Mouse (Mus musculus) forebrain, embryonic 11.5 days (tissue): ENCODE results near the gene Tmem45a. TPM values are rescaled to one million over a fixed set of nuclear protein-coding genes. Genes with fewer than 3 reads are reported as not detected.

Experiments used
- ATAC-seq: fragments of 200-750 bp; cut with Nextera tagmentation; replicated peaks from 2 replicates; pipeline ENCODE4 v1.8.0; 2017; ENCODE audit warnings: moderate TSS enrichment; ENCODE audit not compliant: low FRiP score
- DNase-seq: peaks from one replicate; pipeline ENCODE4 v3.0.0-alpha.2; 2017; ENCODE audit warnings: low spot score
- H3K27ac ChIP-seq: fragments of 300-500 bp; sonication (generic); 2 replicates; pipeline ENCODE4 v1.5.1; 2014; ENCODE audit warnings: low read depth, low read length
- H3K27me3 ChIP-seq: fragments of 300-500 bp; sonication (generic); 2 replicates; pipeline ENCODE4 v1.6.1; 2014; ENCODE audit warnings: mild to moderate bottlenecking, low read length, mixed read lengths; ENCODE audit not compliant: control insufficient read depth, insufficient read depth
- H3K36me3 ChIP-seq: fragments of 300-500 bp; sonication (generic); 2 replicates; pipeline ENCODE4 v1.6.1; 2014; ENCODE audit warnings: mild to moderate bottlenecking, low read length, moderate library complexity, mixed read lengths; ENCODE audit not compliant: control insufficient read depth, insufficient read depth
- H3K4me1 ChIP-seq: fragments of 300-500 bp; sonication (generic); replicated peaks from 2 replicates; pipeline ENCODE4 v1.6.1; 2014; ENCODE audit warnings: low read length, mixed read lengths; ENCODE audit not compliant: control insufficient read depth, insufficient read depth
- H3K4me2 ChIP-seq: fragments of 300-500 bp; sonication (generic); 2 replicates; pipeline ENCODE4 v1.6.1; 2014; ENCODE audit warnings: low read depth, mild to moderate bottlenecking, low read length, moderate library complexity, mixed read lengths; ENCODE audit not compliant: severe bottlenecking
- H3K4me3 ChIP-seq: fragments of 300-500 bp; sonication (generic); 2 replicates; pipeline ENCODE4 v1.5.1; 2014; ENCODE audit warnings: low read depth, low read length
- H3K9ac ChIP-seq: fragments of 300-500 bp; sonication (generic); 2 replicates; pipeline ENCODE4 v1.6.1; 2014; ENCODE audit warnings: low read length
- H3K9me3 ChIP-seq: fragments of 300-500 bp; sonication (generic); 2 replicates; pipeline ENCODE4 v1.6.1; 2016; ENCODE audit warnings: low read length, mixed read lengths; ENCODE audit not compliant: control insufficient read depth
- WGBS: fragments of 180-500 bp; shearing (Covaris S2); extraction: QIAGEN DNeasy Blood & Tissue Kit; methylation state at CpG from one replicate; pipeline ENCODE4 v1.1.7; 2014; 5-methylcytosine and 5-hydroxymethylcytosine counted together
- polyA plus RNA-seq: library from polyadenylated mRNA; unstranded; fragments of >200 nt; fragmentation: Nextera tagmentation; extraction: Ambion mirVana; gene quantifications from 2 replicates; pipeline ENCODE4 v1.2.1, GENCODE M21; 2014

Gene Tmem45a
- polyA plus RNA-seq, 1 experiment from 2014 or later: 5.6 TPM

- Histone ChIP-seq H3K4me3 (no peak overlapping the region), H3K4me1 (no peaks in the 10 kb centered on the region), H3K4me2 (no peak overlapping the region), H3K36me3 (no peaks in the 10 kb centered on the region), H3K9me3 (no peaks in the 10 kb centered on the region), H3K9ac (no peak overlapping the region), H3K27ac (no peak overlapping the region), H3K27me3 (no peaks in the 10 kb centered on the region)
- ATAC-seq: no peak
- no peak for DNase-seq
- 91% methylated on average over 2 of the region's 2 CpGs for whole genome bisulfite sequencing
Observed at GRCm38 (mm10) chr16:56785943-56786342, 100.0 kb downstream of the Tmem45a start.

- no peaks in the 10 kb centered on the region for H3K4me1 ChIP-seq
- H3K4me3 ChIP-seq: no peak overlapping the region
- no peak for DNase-seq
- ATAC-seq: peak; percentile 75
- H3K36me3 ChIP-seq: no peaks in the 10 kb centered on the region
- H3K27ac ChIP-seq: no peak overlapping the region
- H3K4me2 ChIP-seq: no peak overlapping the region
- WGBS: 51% methylated on average over 10 of the region's 10 CpGs
- no peak overlapping the region for H3K9ac ChIP-seq
- no peaks in the 10 kb centered on the region for H3K9me3 ChIP-seq
- H3K27me3 ChIP-seq: no peaks in the 10 kb centered on the region
Observed at GRCm38 (mm10) chr16:56771163-56772105, 114.5 kb downstream of the Tmem45a start.

Other genes with a start within 250 kb of the Tmem45a start
- gene Tfg, start 168.7 kb downstream of the Tmem45a start, polyA plus RNA-seq: 200 and 208 TPM in 2 replicates
- not detected in 2 replicates for gene Adgrg7, start 90.3 kb downstream of the Tmem45a start, polyA plus RNA-seq
- gene Lnp1, start 41.9 kb upstream of the Tmem45a start, polyA plus RNA-seq: not detected in 2 replicates
- not detected in 2 replicates for gene Tmem45a2, start 185.2 kb upstream of the Tmem45a start, polyA plus RNA-seq
- 68.6 TPM in 2 replicates for gene Tomm70a, start 235.5 kb upstream of the Tmem45a start, polyA plus RNA-seq